Comparison of ENCODE assay signal across 14 mouse cellular contexts in genomic region chr5:92745390-92746253, GRCm38 (mm10).
A peak's percentile ranks its signal among the peaks of the same experiment; 100 is the strongest.
DNase-seq lines count a peak whose midpoint lies in the region; ATAC-seq and TF ChIP-seq lines count a peak whose summit lies in the region.
"Had no signal": no experiment of that assay in that cellular context is flagged by ENCODE, and none has a peak within 500 bp of the region (broad histone marks: within the 10 kb centered on the region; RNA-seq: fewer than 3 reads in every experiment).

No protein-coding gene starts in this region.

- peak; percentile 97 for TF ChIP-seq EP300 in lung, postnatal 0 days (IDR thresholded peaks at IDR 0.05)

- peak; percentile 97 for ATAC-seq in lung, postnatal 0 days
- ATAC-seq in frontal cortex, adult (ENCODE audit: low TSS enrichment): no peak
- ATAC-seq: forebrain, embryonic 13.5 days had no signal

- no peak overlapping the region for H3K4me2 ChIP-seq in lung, postnatal 0 days (replicated peaks; ENCODE audit: low read depth, low read length)
- H3K4me2 ChIP-seq: forebrain, embryonic 13.5 days; hindbrain, embryonic 14.5 days; midbrain, embryonic 12.5 days had no signal

- no peaks in the 10 kb centered on the region for H3K36me3 ChIP-seq in lung, postnatal 0 days (ENCODE audit: insufficient read depth, low read length)
- H3K36me3 ChIP-seq: embryonic facial prominence, embryonic 10.5 days; midbrain, embryonic 12.5 days had no signal

- no peak overlapping the region for H3K9ac ChIP-seq in lung, postnatal 0 days (replicated peaks; ENCODE audit: low read depth)
- H3K9ac ChIP-seq: forebrain, embryonic 13.5 days; hindbrain, embryonic 14.5 days; midbrain, embryonic 12.5 days had no signal

- 31% methylated on average over 8 of the region's 8 CpGs for WGBS in lung, postnatal 0 days

- H3K4me3 ChIP-seq in lung, postnatal 0 days (ENCODE audit: low read depth, low read length): no peak overlapping the region
- H3K4me3 ChIP-seq: embryonic facial prominence, embryonic 10.5 days; forebrain, embryonic 13.5 days; midbrain, embryonic 12.5 days had no signal

- H3K4me1 ChIP-seq in lung, postnatal 0 days (ENCODE audit: insufficient read depth, low read depth, low read length): no peaks in the 10 kb centered on the region
- H3K4me1 ChIP-seq: midbrain, embryonic 12.5 days had no signal

- peak; percentile 14 for DNase-seq in testis, postnatal 14 days (ENCODE audit: low spot score)
- no peak for DNase-seq in testis, postnatal 10 days (ENCODE audit: low spot score)
- DNase-seq in liver: peak; percentile 11
- peak; percentile 94 for DNase-seq in lung, postnatal 0 days (ENCODE audit: low spot score)
- no peak for DNase-seq in gastrocnemius, postnatal 10 days
- no peak for DNase-seq in frontal cortex, postnatal 25 days (ENCODE audit: low spot score in 2 of 2)
- no peak for DNase-seq in gastrocnemius, postnatal 4 days (ENCODE audit: low spot score in 2 of 2)
- DNase-seq: adrenal gland, adult 8-10 months; right cerebral cortex, postnatal 25 days had no signal

- H3K27me3 ChIP-seq in lung, postnatal 0 days (replicated peaks; ENCODE audit: insufficient read depth, low read length): no peaks in the 10 kb centered on the region
- H3K27me3 ChIP-seq: forebrain, embryonic 13.5 days; midbrain, embryonic 12.5 days had no signal

- peak overlapping the region; percentile 81 for H3K27ac ChIP-seq in lung, postnatal 0 days (ENCODE audit: low read length)
- H3K27ac ChIP-seq: embryonic facial prominence, embryonic 10.5 days; forebrain, embryonic 13.5 days; hindbrain, embryonic 14.5 days; midbrain, embryonic 12.5 days had no signal

- no peaks in the 10 kb centered on the region for H3K9me3 ChIP-seq in lung, postnatal 0 days (ENCODE audit: low read length)
- H3K9me3 ChIP-seq: embryonic facial prominence, embryonic 10.5 days; midbrain, embryonic 12.5 days had no signal

- peak; percentile 4; the same call in 1 of the 2 replicates for TF ChIP-seq CTCF in lung, postnatal 0 days (IDR thresholded peaks at IDR 0.05)

Comparison
In these comparisons a context has a peak if more than half of its experiments do, and no peak if none do; other contexts are left out.
1. DNase-seq: peak in testis, postnatal 14 days (single experiment), liver (single experiment) and lung, postnatal 0 days (single experiment); none in testis, postnatal 10 days (single experiment), gastrocnemius, postnatal 10 days (single experiment), frontal cortex, postnatal 25 days (0 of 2) and gastrocnemius, postnatal 4 days (0 of 2).